Mouse (Mus musculus) lung, postnatal 0 days (tissue): ENCODE measurements at regions not wholly inside any gene's neighbourhood (a gene's known extent, or its start where the extent isn't known, plus 50 kb on each side); places are given as distances from the start of the nearest gene placed in this dataset.

Source experiments
- ATAC-seq: fragments of 200-750 bp; cut with Nextera tagmentation; 2 replicates; pipeline ENCODE4 v1.8.0; 2017; ENCODE audit warnings: moderate library complexity
- DNase-seq: peaks from one replicate; pipeline ENCODE4 v3.0.0-alpha.2; 2016; ENCODE audit warnings: low spot score
- H3K27ac ChIP-seq: fragments of 300-500 bp; sonication (generic); 2 replicates; pipeline ENCODE4 v1.5.1; 2014; ENCODE audit warnings: antibody characterized with exemption, mild to moderate bottlenecking, low read length, mixed read lengths
- H3K27me3 ChIP-seq: fragments of 300-500 bp; sonication (generic); replicated peaks from 2 replicates; pipeline ENCODE4 v1.6.1; 2014; ENCODE audit warnings: low read length, mixed read lengths; ENCODE audit not compliant: insufficient read depth
- H3K36me3 ChIP-seq: fragments of 300-500 bp; sonication (generic); 2 replicates; pipeline ENCODE4 v1.6.1; 2014; ENCODE audit warnings: low read length, mixed read lengths; ENCODE audit not compliant: insufficient read depth
- H3K4me1 ChIP-seq: fragments of 300-500 bp; sonication (generic); 2 replicates; pipeline ENCODE4 v1.6.1; 2014; ENCODE audit warnings: antibody characterized with exemption, low read depth, low read length, mixed read lengths; ENCODE audit not compliant: insufficient read depth
- H3K4me2 ChIP-seq: fragments of 300-500 bp; sonication (generic); replicated peaks from 2 replicates; pipeline ENCODE4 v1.6.1; 2014; ENCODE audit warnings: low read depth, mild to moderate bottlenecking, low read length, moderate library complexity, mixed read lengths
- H3K4me3 ChIP-seq: fragments of 300-500 bp; sonication (generic); 2 replicates; pipeline ENCODE4 v1.5.1; 2014; ENCODE audit warnings: low read depth, low read length
- H3K9ac ChIP-seq: fragments of 300-500 bp; sonication (generic); replicated peaks from 2 replicates; pipeline ENCODE4 v1.6.1; 2014; ENCODE audit warnings: low read depth, mild to moderate bottlenecking
- H3K9me3 ChIP-seq: fragments of 300-500 bp; sonication (generic); 2 replicates; pipeline ENCODE4 v1.6.1; 2016; ENCODE audit warnings: low read length, mixed read lengths
- CTCF ChIP-seq: IDR thresholded peaks from 2 replicates; pipeline ENCODE4 v1.5.1; 2016; ENCODE audit warnings: antibody characterized with exemption, mild to moderate bottlenecking
- EP300 ChIP-seq: IDR thresholded peaks from 2 replicates; pipeline ENCODE4 v1.6.1; 2016; ENCODE audit warnings: antibody characterized with exemption, mild to moderate bottlenecking, control low read depth
- WGBS: fragments of 180-500 bp; shearing (Covaris S2); extraction: QIAGEN DNeasy Blood & Tissue Kit; methylation state at CpG from one replicate; pipeline ENCODE4 v1.1.7; 2014; 5-methylcytosine and 5-hydroxymethylcytosine counted together

- no peak overlapping the region for H3K9ac ChIP-seq
- no peak overlapping the region for H3K27ac ChIP-seq
- H3K4me1 ChIP-seq, result no peaks in the 10 kb centered on the region
- TF ChIP-seq CTCF (no peak), EP300 (no peak)
- WGBS, result 52% methylated on average over 2 of the region's 2 CpGs
- H3K4me3 ChIP-seq, result no peak overlapping the region
- ATAC-seq (no peak), DNase-seq (no peak)
- H3K4me2 ChIP-seq, result no peak overlapping the region
- no peaks in the 10 kb centered on the region for H3K9me3 ChIP-seq
- no peaks in the 10 kb centered on the region for H3K36me3 ChIP-seq
- H3K27me3 ChIP-seq, result no peaks in the 10 kb centered on the region
These were observed 230.4 kb upstream of the Dpyd start for GRCm38 (mm10) chr3:118331559-118331958.

GRCm38 (mm10) chr3:118338716-118339115, 223.2 kb upstream of the Dpyd start:
- H3K4me3 ChIP-seq, result no peak overlapping the region
- no peaks in the 10 kb centered on the region for H3K9me3 ChIP-seq
- H3K9ac ChIP-seq, result no peak overlapping the region
- no peak overlapping the region for H3K27ac ChIP-seq
- no peak for DNase-seq
- H3K4me1 ChIP-seq, result no peaks in the 10 kb centered on the region
- H3K36me3 ChIP-seq, result no peaks in the 10 kb centered on the region
- no peak for ATAC-seq
- TF ChIP-seq CTCF, result no peak
- no peaks in the 10 kb centered on the region for H3K27me3 ChIP-seq
- H3K4me2 ChIP-seq, result no peak overlapping the region

- 61% methylated on average over 5 of the region's 5 CpGs for WGBS
- Histone ChIP-seq H3K9ac (no peak overlapping the region), H3K27ac (no peak overlapping the region), H3K36me3 (no peaks in the 10 kb centered on the region), H3K9me3 (no peaks in the 10 kb centered on the region), H3K4me3 (no peak overlapping the region), H3K4me1 (no peaks in the 10 kb centered on the region), H3K27me3 (no peaks in the 10 kb centered on the region), H3K4me2 (no peak overlapping the region)
- no peak for ATAC-seq
- DNase-seq, result peak; percentile 27
- TF ChIP-seq CTCF (no peak), EP300 (no peak)
These were observed 200.2 kb upstream of the Dpyd start for GRCm38 (mm10) chr3:118361741-118362141.
